Comparison of ENCODE assay signal across 1 mouse cellular context in the genomic region with DNA sequence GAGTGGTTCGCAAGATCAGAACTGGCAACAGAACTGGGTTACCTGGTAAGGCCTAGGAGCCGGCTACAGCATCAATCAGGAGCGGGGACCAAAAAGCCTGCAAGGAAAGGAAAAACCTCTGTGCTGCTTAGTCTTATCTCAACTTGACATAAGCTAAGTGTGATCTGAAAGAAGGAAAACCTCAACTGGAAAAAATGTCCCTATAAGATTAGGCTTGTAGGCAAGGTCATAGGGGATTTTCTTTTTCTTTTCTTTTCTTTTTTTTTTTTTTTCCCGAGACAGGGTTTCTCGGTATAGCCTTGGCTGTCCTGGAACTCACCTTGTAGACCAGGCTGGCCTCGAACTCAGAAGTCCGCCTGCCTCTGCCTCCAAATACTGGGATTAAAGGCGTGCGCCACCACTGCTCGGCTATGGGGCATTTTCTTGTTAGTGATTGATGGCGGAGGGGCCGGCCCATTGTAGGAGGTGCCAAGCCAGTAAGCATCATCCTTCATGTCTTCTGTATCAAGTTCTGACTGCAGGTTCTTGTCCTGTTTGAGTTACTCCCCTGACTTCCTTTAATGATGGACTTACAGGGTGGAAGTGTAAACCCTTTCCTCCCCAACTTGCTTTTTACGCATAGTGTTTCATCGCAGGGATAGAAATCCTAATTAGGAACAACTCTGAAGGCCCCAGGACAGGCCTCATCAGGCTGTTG.
TF ChIP-seq lines count a peak whose summit lies in the region.

No protein-coding gene starts in this region.

TF ChIP-seq in MEL, 35 proteins besides CTCF, POLR2A, EP300 and RAD21:
- TF ChIP-seq MYC (IDR thresholded peaks at IDR 0.05; ENCODE audit: low read depth, low read length) (no peak), NELFE (IDR thresholded peaks at IDR 0.05; ENCODE audit: low read depth, low read length) (no peak), SMC3 (IDR thresholded peaks at IDR 0.05; ENCODE audit: low read depth, low read length) (no peak), GATA1 (IDR thresholded peaks at IDR 0.05; ENCODE audit: low read depth, low read length) (peak; percentile 44; the same call in 1 of the 2 replicates), TAL1 (IDR thresholded peaks at IDR 0.05; ENCODE audit: low read length) (0 out of 2 replicates have a peak, but pooled peaks have one; percentile 5), TBP (IDR thresholded peaks at IDR 0.05; ENCODE audit: low read depth, low read length) (peak; percentile 98), USF2 (IDR thresholded peaks at IDR 0.05; ENCODE audit: borderline replicate concordance in 1 of 2, insufficient read depth in 1 of 2, low read depth in 1 of 2, low read length in 2 of 2) (no peak), MAX (IDR thresholded peaks at IDR 0.05; ENCODE audit: low read length) (no peak), E2F4 (IDR thresholded peaks at IDR 0.05; ENCODE audit: borderline replicate concordance, low read depth, low read length) (no peak), ETS1 (IDR thresholded peaks at IDR 0.05; ENCODE audit: low read depth, low read length) (no peak), TCF12 (IDR thresholded peaks at IDR 0.05; ENCODE audit: low read depth, low read length) (no peak), ELF1 (IDR thresholded peaks at IDR 0.05; ENCODE audit: low read depth, low read length) (no peak)
